Mouse (Mus musculus): ENCODE measurements around the gene Dmrtb1.

- TF ChIP-seq CTCF (IDR thresholded peaks at IDR 0.05; ENCODE audit: low read depth), result peak; percentile 83
- TF ChIP-seq EP300 (IDR thresholded peaks at IDR 0.05; ENCODE audit: low read depth), result no peak
Measured at GRCm38 (mm10) chr4:107652598-107653279, 31.3 kb downstream of the Dmrtb1 start.

Measured in liver, postnatal 0 days (tissue).